Mouse (Mus musculus) granulocyte monocyte progenitor cell, adult 5-6 weeks (primary cell): ENCODE measurements around the gene Hopx. TPM values are rescaled to one million over a fixed set of nuclear protein-coding genes. Genes with fewer than 3 reads are reported as not detected.

Experiments used
- ATAC-seq: replicated peaks from 2 replicates; pipeline ENCODE4 v1.8.0; 2016; ENCODE audit warnings: mild to moderate bottlenecking, moderate TSS enrichment, inconsistent platforms; ENCODE audit not compliant: poor library complexity, severe bottlenecking
- total RNA-seq, 2 experiments: library from RNA; stranded (forward) in 1 of 2; stranded (reverse) in 1 of 2; fragments of 200-712, 200-1000 nt in 1 of 2; fragments of >200 nt in 1 of 2; fragmentation: Nextera tagmentation in 1 of 2; gene quantifications; 2 replicates each; pipeline ENCODE4 v1.2.3; 2014 to 2017

Gene Hopx
- 4.8 and 5.4 TPM in 2 replicates for total RNA-seq (2014; fragmentation: Nextera tagmentation)
- total RNA-seq (2017), result 1.9 and 3.7 TPM in 2 replicates

GRCm38 (mm10) chr5:77114817-77115731 lies at the start of gene Hopx:
Gene Hopx, minus strand, starts transcription at chr5:77115121.
- ATAC-seq, result peak; percentile 74

- no peak for ATAC-seq
Observed at GRCm38 (mm10) chr5:77163597-77163996, 48.7 kb upstream of the Hopx start.

- peak; percentile 67 for ATAC-seq
Observed at GRCm38 (mm10) chr5:77162566-77162965, 47.6 kb upstream of the Hopx start.

GRCm38 (mm10) chr5:77157777-77158540 lies 43.0 kb upstream of the Hopx start:
- ATAC-seq, result 0 out of 2 replicates have a peak, but pooled peaks have one; percentile 16

- ATAC-seq, result no peak
Observed at GRCm38 (mm10) chr5:77156938-77157337, 42.0 kb upstream of the Hopx start.

GRCm38 (mm10) chr5:77155526-77155925 lies 40.6 kb upstream of the Hopx start:
- ATAC-seq, result peak; percentile 86

- peak; percentile 63 for ATAC-seq
Observed at GRCm38 (mm10) chr5:77154812-77155211, 39.9 kb upstream of the Hopx start.

GRCm38 (mm10) chr5:77151738-77152137 lies 36.8 kb upstream of the Hopx start:
- ATAC-seq, result no peak

GRCm38 (mm10) chr5:77151075-77151474 lies 36.2 kb upstream of the Hopx start:
- ATAC-seq, result no peak

GRCm38 (mm10) chr5:77148021-77148621 lies 33.2 kb upstream of the Hopx start:
- ATAC-seq, result peak; percentile 52

GRCm38 (mm10) chr5:77146459-77147170 lies 31.7 kb upstream of the Hopx start:
- no peak for ATAC-seq

- ATAC-seq, result no peak
Observed at GRCm38 (mm10) chr5:77144647-77145046, 29.7 kb upstream of the Hopx start.

- no peak for ATAC-seq
Observed at GRCm38 (mm10) chr5:77143076-77143475, 28.2 kb upstream of the Hopx start.

- ATAC-seq, result no peak
Observed at GRCm38 (mm10) chr5:77141336-77141735, 26.4 kb upstream of the Hopx start.

GRCm38 (mm10) chr5:77140861-77141260 lies 25.9 kb upstream of the Hopx start:
- no peak for ATAC-seq

GRCm38 (mm10) chr5:77140108-77140507 lies 25.2 kb upstream of the Hopx start:
- peak; percentile 84 for ATAC-seq

GRCm38 (mm10) chr5:77137701-77138265 lies 22.9 kb upstream of the Hopx start:
- 0 out of 2 replicates have a peak, but pooled peaks have one; percentile 24 for ATAC-seq

GRCm38 (mm10) chr5:77136684-77137224 lies 21.8 kb upstream of the Hopx start:
- no peak for ATAC-seq

- no peak for ATAC-seq
Observed at GRCm38 (mm10) chr5:77134961-77135360, 20.0 kb upstream of the Hopx start.
